Mouse (Mus musculus): ENCODE measurements around the gene Hk1. TPM values are rescaled to one million over a fixed set of nuclear protein-coding genes. Genes with fewer than 3 reads are reported as not detected.
"Not testable (repeated sequence)": the region's sequence is repeated elsewhere in the genome, so short reads cannot be mapped to it uniquely, and the experiment has no call there.

Hk1 gene
- total and polyA plus RNA-seq, 3 experiments: 71.0 to 120 (median 120) TPM

DNA sequence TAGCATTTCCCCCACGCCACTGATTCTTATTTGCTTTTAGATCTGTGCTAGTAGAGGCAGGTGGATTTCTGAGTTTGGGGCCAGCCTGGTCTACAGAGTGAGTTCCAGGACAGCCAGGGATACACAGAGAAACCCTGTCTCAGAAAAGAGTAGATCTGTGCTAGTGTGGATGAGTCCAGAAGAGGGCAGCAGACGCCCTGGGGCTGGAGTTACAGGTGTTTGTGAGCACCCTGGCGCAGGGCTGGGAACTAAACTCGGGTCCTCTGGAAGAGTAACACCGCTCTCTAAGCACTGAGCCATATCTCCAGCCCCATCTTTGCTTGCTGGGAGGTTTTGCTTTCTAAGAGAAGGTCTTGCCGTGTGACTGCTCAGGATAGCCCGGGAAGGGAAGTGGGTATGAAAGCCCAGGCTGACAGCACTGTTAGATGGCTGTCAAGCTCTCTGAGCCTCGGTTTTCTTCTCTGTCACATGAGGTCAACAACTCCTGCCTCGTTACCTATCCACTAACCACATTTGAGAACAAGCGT lies 50.8 kb downstream of the Hk1 start:
- H3K27ac ChIP-seq: peak overlapping the region; percentile 83
- intact Hi-C loops (cut with DNase I): no loop called here

DNA sequence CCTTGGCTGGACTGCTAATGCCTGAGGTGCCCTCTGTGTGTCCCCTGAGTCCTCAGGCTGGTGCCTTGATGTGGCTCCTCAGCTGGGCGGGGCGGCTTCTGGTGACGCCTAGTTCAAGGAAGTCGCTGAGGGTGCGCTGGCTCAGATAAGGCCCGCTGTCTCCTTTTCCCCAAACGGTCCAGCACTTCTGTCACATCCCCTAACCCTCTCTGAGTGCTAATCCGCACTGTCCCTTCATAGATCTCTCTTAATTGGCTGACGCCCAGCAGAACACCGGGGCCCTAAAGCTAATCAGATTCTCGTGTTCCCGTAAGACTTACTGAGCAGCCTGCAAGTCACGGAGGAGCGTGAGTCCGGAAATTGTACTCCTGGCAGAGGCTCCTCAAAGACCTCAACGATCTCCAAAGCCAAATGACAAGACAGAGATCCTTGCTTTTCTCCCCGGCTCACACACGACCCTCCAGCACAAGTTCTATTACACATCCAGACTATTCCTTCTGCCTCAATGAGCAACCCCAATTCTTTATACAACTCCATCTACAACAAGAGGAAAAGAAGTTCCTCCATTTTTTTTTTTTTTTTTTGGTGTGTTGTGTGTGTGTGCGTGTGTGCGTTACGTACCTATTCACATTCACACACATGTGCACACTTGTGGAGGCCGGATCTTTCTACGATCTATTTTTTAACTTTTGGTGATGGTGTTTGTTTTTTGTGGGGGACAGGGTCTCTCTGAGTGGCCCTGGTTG lies 52.0 kb downstream of the Hk1 start:
- WGBS: 25% methylated on average over 23 of the region's 23 CpGs
- peak; percentile 47 to 53 for DNase-seq
- H3K9ac ChIP-seq (ENCODE audit: low read depth, low read length): 0 out of 2 replicates have a peak overlapping the region, but pooled peaks have one; percentile 1
- TF ChIP-seq CTCF (IDR thresholded peaks at IDR 0.05): no peak
- TF ChIP-seq EP300 (IDR thresholded peaks at IDR 0.05; ENCODE audit: insufficient read depth, low read depth, low read length): no peak
- TF ChIP-seq POLR2A (IDR thresholded peaks at IDR 0.05; ENCODE audit: insufficient read depth, low read depth, low read length): no peak
- H3K79me2 ChIP-seq (replicated peaks; ENCODE audit: control insufficient read depth, insufficient read depth, low read length): peaks cover 7% of the 10 kb centered on the region
- peaks cover 25% of the 10 kb centered on the region for H3K4me1 ChIP-seq (ENCODE audit: control insufficient read depth, insufficient read depth, low read length)
- H3K27me3 ChIP-seq (ENCODE audit: control insufficient read depth, insufficient read depth, low read length): no peaks in the 10 kb centered on the region
- H3K27ac ChIP-seq: peak overlapping the region; percentile 47
- no peaks in the 10 kb centered on the region for H3K36me3 ChIP-seq (ENCODE audit: control insufficient read depth, insufficient read depth, low read length)
- no peak overlapping the region; the same call in 1 of the 2 replicates for H3K4me3 ChIP-seq
- intact Hi-C loops (cut with DNase I): no loop called here

More for the DNA sequence above, 50.8 kb downstream of the Hk1 start:
- H3K27me3 ChIP-seq (ENCODE audit: control insufficient read depth, insufficient read depth, low read length): no peaks in the 10 kb centered on the region
- 91% methylated on average over 10 of the region's 10 CpGs for WGBS
- no peak overlapping the region for H3K9ac ChIP-seq (ENCODE audit: low read depth, low read length)
- H3K36me3 ChIP-seq (ENCODE audit: control insufficient read depth, insufficient read depth, low read length): no peaks in the 10 kb centered on the region
- no peak overlapping the region for H3K4me3 ChIP-seq
- H3K79me2 ChIP-seq (replicated peaks; ENCODE audit: control insufficient read depth, insufficient read depth, low read length): peaks cover 11% of the 10 kb centered on the region
- H3K4me1 ChIP-seq (ENCODE audit: control insufficient read depth, insufficient read depth, low read length): peaks cover 25% of the 10 kb centered on the region
- no peak for DNase-seq
- TF ChIP-seq CTCF (IDR thresholded peaks at IDR 0.05) (peak; percentile 44), POLR2A (IDR thresholded peaks at IDR 0.05; ENCODE audit: insufficient read depth, low read depth, low read length) (no peak)

DNA sequence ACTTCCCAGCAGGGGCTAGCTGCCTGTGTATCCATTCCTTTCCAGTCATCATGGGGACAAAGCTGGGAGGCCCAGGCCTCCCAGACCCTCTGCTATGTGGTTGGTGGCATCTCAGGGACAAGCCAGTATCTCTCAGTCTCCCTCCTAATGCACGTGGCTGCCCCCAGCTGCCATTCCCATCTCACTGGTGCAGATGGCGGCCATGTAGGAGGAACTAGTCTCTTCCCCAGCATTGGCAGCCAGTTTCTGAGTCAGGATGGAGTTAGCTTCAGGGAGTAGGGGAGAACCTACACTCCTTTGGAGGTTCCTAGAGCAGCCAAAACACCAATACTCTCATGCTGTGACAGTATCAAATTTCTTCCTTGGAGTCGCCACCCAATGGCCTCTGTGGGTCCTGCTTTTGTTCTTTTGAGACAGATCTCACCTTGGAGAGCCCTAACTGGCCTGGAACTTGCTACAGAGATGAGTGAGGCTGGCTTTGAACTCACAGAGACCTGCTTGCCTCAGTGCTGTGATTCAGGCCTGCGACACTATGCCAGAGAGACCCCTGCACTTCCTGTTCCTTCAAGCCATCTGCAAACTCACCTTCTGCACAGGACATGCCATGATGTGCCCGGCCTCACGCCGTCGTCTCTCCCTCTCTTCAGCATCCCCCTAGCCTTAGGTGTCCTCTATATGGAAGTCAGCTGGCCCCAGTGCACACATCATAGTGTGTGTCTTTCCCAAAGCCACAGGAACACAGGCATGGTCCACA lies 52.7 kb downstream of the Hk1 start:
- WGBS: 76% methylated on average over 8 of the region's 8 CpGs
- intact Hi-C loops (cut with DNase I): no loop called here
- peak overlapping the region; percentile 47 for H3K27ac ChIP-seq
- no peaks in the 10 kb centered on the region for H3K27me3 ChIP-seq (ENCODE audit: control insufficient read depth, insufficient read depth, low read length)
- TF ChIP-seq CTCF (IDR thresholded peaks at IDR 0.05): no peak
- TF ChIP-seq EP300 (IDR thresholded peaks at IDR 0.05; ENCODE audit: insufficient read depth, low read depth, low read length): no peak
- TF ChIP-seq POLR2A (IDR thresholded peaks at IDR 0.05; ENCODE audit: insufficient read depth, low read depth, low read length): no peak
- H3K79me2 ChIP-seq (replicated peaks; ENCODE audit: control insufficient read depth, insufficient read depth, low read length): peaks cover 7% of the 10 kb centered on the region
- H3K4me3 ChIP-seq: no peak overlapping the region; the same call in 1 of the 2 replicates
- H3K36me3 ChIP-seq (ENCODE audit: control insufficient read depth, insufficient read depth, low read length): no peaks in the 10 kb centered on the region
- H3K9ac ChIP-seq (ENCODE audit: low read depth, low read length): no peak overlapping the region
- H3K4me1 ChIP-seq (ENCODE audit: control insufficient read depth, insufficient read depth, low read length): peaks cover 23% of the 10 kb centered on the region
- DNase-seq: no peak

DNA sequence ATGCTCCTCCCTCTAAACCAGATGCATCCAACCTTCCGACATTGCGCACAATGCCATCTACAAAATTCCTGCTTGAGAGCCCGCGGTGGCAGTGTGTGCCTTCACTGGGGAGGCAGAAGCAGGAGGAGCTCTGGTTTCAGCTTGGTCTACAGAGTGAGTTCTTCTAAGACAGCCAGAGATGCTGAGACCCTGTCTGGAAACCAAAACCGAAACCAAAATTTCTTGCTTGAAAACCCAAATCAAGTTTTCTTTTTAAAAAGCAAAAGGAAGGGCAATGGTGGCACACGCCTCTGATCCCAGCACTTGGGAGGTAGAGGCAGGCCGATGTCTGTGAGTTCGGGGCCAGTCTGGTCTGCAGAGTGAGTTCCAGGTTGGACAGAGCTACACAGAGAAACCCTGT lies 53.7 kb downstream of the Hk1 start:
- no peak for DNase-seq
- intact Hi-C loops (cut with DNase I): no loop called here
- peaks cover 22% of the 10 kb centered on the region for H3K4me1 ChIP-seq (ENCODE audit: control insufficient read depth, insufficient read depth, low read length)
- H3K79me2 ChIP-seq (replicated peaks; ENCODE audit: control insufficient read depth, insufficient read depth, low read length): peaks cover 6% of the 10 kb centered on the region
- no peaks in the 10 kb centered on the region for H3K36me3 ChIP-seq (ENCODE audit: control insufficient read depth, insufficient read depth, low read length)
- no peak overlapping the region for H3K27ac ChIP-seq
- no peak for TF ChIP-seq POLR2A (IDR thresholded peaks at IDR 0.05; ENCODE audit: insufficient read depth, low read depth, low read length)
- TF ChIP-seq EP300 (IDR thresholded peaks at IDR 0.05; ENCODE audit: insufficient read depth, low read depth, low read length): no peak
- no peak for TF ChIP-seq CTCF (IDR thresholded peaks at IDR 0.05)
- H3K9ac ChIP-seq (ENCODE audit: low read depth, low read length): no peak overlapping the region
- WGBS: 91% methylated on average over 8 of the region's 8 CpGs
- H3K4me3 ChIP-seq: no peak overlapping the region
- H3K27me3 ChIP-seq (ENCODE audit: control insufficient read depth, insufficient read depth, low read length): no peaks in the 10 kb centered on the region

DNA sequence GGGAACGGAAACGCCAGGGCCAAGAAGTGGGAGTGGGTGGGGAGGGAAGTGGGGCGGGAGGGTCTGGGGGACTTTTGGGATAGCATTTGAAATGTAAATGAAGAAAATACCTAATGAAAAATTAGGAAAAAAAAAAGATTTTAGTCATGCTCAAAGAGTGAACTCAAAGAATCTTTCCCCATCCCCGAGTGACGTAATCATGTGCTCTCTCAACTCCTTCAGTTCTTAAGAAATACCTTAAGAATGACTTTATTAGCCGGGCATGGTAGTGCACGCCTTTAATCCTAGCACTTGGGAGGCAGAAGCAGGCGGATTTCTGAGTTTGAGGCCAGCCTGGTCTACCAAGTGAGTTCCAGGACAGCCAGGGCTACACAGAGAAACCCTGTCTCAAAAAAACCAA lies 56.9 kb downstream of the Hk1 start:
- H3K27me3 ChIP-seq (ENCODE audit: control insufficient read depth, insufficient read depth, low read length); H3K27ac ChIP-seq; intact Hi-C loops (cut with DNase I); DNase-seq; H3K4me3 ChIP-seq; H3K79me2 ChIP-seq (replicated peaks; ENCODE audit: control insufficient read depth, insufficient read depth, low read length); H3K9ac ChIP-seq (ENCODE audit: low read depth, low read length); H3K36me3 ChIP-seq (ENCODE audit: control insufficient read depth, insufficient read depth, low read length): not testable (repeated sequence)
- H3K4me1 ChIP-seq (ENCODE audit: control insufficient read depth, insufficient read depth, low read length): peaks cover 22% of the 10 kb centered on the region
- WGBS: 91% methylated on average over 8 of the region's 8 CpGs

GRCm38 (mm10) chr10:62321457-62321856 lies 58.3 kb downstream of the Hk1 start:
- TF ChIP-seq EP300 (IDR thresholded peaks at IDR 0.05; ENCODE audit: insufficient read depth, low read depth, low read length) (no peak), CTCF (IDR thresholded peaks at IDR 0.05) (peak; percentile 60)
- Histone ChIP-seq H3K79me2 (replicated peaks; ENCODE audit: control insufficient read depth, insufficient read depth, low read length) (peaks cover 3% of the 10 kb centered on the region; the same call in 1 of the 2 replicates), H3K4me3 (no peak overlapping the region), H3K27me3 (ENCODE audit: control insufficient read depth, insufficient read depth, low read length) (no peaks in the 10 kb centered on the region), H3K9ac (ENCODE audit: low read depth, low read length) (no peak overlapping the region), H3K36me3 (ENCODE audit: control insufficient read depth, insufficient read depth, low read length) (no peaks in the 10 kb centered on the region), H3K4me1 (ENCODE audit: control insufficient read depth, insufficient read depth, low read length) (peaks cover 13% of the 10 kb centered on the region; the same call in 1 of the 2 replicates), H3K27ac (no peak overlapping the region)
- DNase-seq: no peak
- intact Hi-C loops (cut with DNase I): no loop called here
- WGBS: 52% methylated on average over 9 of the region's 9 CpGs

Data from heart, adult 2 months (tissue).